Mouse (Mus musculus) forebrain, embryonic 11.5 days (tissue): Measurements from ENCODE around the gene Csk. TPM values are rescaled to one million over a fixed set of nuclear protein-coding genes. Genes with fewer than 3 reads are reported as not detected.

Experiments used
- ATAC-seq: fragments of 200-750 bp; cut with Nextera tagmentation; replicated peaks from 2 replicates; pipeline ENCODE4 v1.8.0; 2017; ENCODE audit warnings: moderate TSS enrichment; ENCODE audit not compliant: low FRiP score
- DNase-seq: peaks from one replicate; pipeline ENCODE4 v3.0.0-alpha.2; 2017; ENCODE audit warnings: low spot score
- H3K27ac ChIP-seq: fragments of 300-500 bp; sonication (generic); 2 replicates; pipeline ENCODE4 v1.5.1; 2014; ENCODE audit warnings: low read depth, low read length
- H3K27me3 ChIP-seq: fragments of 300-500 bp; sonication (generic); 2 replicates; pipeline ENCODE4 v1.6.1; 2014; ENCODE audit warnings: mild to moderate bottlenecking, low read length, mixed read lengths; ENCODE audit not compliant: control insufficient read depth, insufficient read depth
- H3K36me3 ChIP-seq: fragments of 300-500 bp; sonication (generic); 2 replicates; pipeline ENCODE4 v1.6.1; 2014; ENCODE audit warnings: mild to moderate bottlenecking, low read length, moderate library complexity, mixed read lengths; ENCODE audit not compliant: control insufficient read depth, insufficient read depth
- H3K4me1 ChIP-seq: fragments of 300-500 bp; sonication (generic); replicated peaks from 2 replicates; pipeline ENCODE4 v1.6.1; 2014; ENCODE audit warnings: low read length, mixed read lengths; ENCODE audit not compliant: control insufficient read depth, insufficient read depth
- H3K4me2 ChIP-seq: fragments of 300-500 bp; sonication (generic); 2 replicates; pipeline ENCODE4 v1.6.1; 2014; ENCODE audit warnings: low read depth, mild to moderate bottlenecking, low read length, moderate library complexity, mixed read lengths; ENCODE audit not compliant: severe bottlenecking
- H3K4me3 ChIP-seq: fragments of 300-500 bp; sonication (generic); 2 replicates; pipeline ENCODE4 v1.5.1; 2014; ENCODE audit warnings: low read depth, low read length
- H3K9ac ChIP-seq: fragments of 300-500 bp; sonication (generic); 2 replicates; pipeline ENCODE4 v1.6.1; 2014; ENCODE audit warnings: low read length
- H3K9me3 ChIP-seq: fragments of 300-500 bp; sonication (generic); 2 replicates; pipeline ENCODE4 v1.6.1; 2016; ENCODE audit warnings: low read length, mixed read lengths; ENCODE audit not compliant: control insufficient read depth
- WGBS: fragments of 180-500 bp; shearing (Covaris S2); extraction: QIAGEN DNeasy Blood & Tissue Kit; methylation state at CpG from one replicate; pipeline ENCODE4 v1.1.7; 2014; 5-methylcytosine and 5-hydroxymethylcytosine counted together
- polyA plus RNA-seq: library from polyadenylated mRNA; unstranded; fragments of >200 nt; fragmentation: Nextera tagmentation; extraction: Ambion mirVana; gene quantifications from 2 replicates; pipeline ENCODE4 v1.2.1, GENCODE M21; 2014

Gene Csk
- polyA plus RNA-seq, 1 experiment from 2014 or later = 32.9 TPM

GRCm38 (mm10) chr9:57610359-57610826 lies 43.0 kb downstream of the Csk start:
- ATAC-seq = no peak
- H3K27ac ChIP-seq = no peak overlapping the region
- DNase-seq = no peak

GRCm38 (mm10) chr9:57609803-57610202 lies 43.6 kb downstream of the Csk start:
- Histone ChIP-seq H3K27me3 (peaks cover 4% of the 10 kb centered on the region), H3K4me1 (peaks cover 8% of the 10 kb centered on the region; the same call in 1 of the 2 replicates), H3K4me2 (no peak overlapping the region), H3K9me3 (no peaks in the 10 kb centered on the region), H3K4me3 (no peak overlapping the region), H3K36me3 (no peaks in the 10 kb centered on the region), H3K9ac (no peak overlapping the region), H3K27ac (no peak overlapping the region)
- no peak for ATAC-seq
- 75% methylated on average over 3 of the region's 3 CpGs for WGBS
- no peak for DNase-seq

More at GRCm38 (mm10) chr9:57610359-57610826, 43.0 kb downstream of the Csk start:
- H3K9me3 ChIP-seq = no peaks in the 10 kb centered on the region
- H3K36me3 ChIP-seq = no peaks in the 10 kb centered on the region
- no peak overlapping the region for H3K4me2 ChIP-seq
- no peak overlapping the region for H3K4me3 ChIP-seq
- H3K27me3 ChIP-seq = peaks cover 4% of the 10 kb centered on the region
- no peak overlapping the region for H3K9ac ChIP-seq
- 48% methylated on average over 3 of the region's 3 CpGs for WGBS
- peaks cover 8% of the 10 kb centered on the region; the same call in 1 of the 2 replicates for H3K4me1 ChIP-seq

- Histone ChIP-seq H3K27ac (no peak within 1 kb of the TSS), H3K9ac (no peak within 1 kb of the TSS), H3K27me3 (peaks cover 4% of the 10 kb centered on the region), H3K36me3 (no peaks in the 10 kb centered on the region), H3K4me2 (peak within 1 kb of the TSS; percentile 22; the same call in 1 of the 2 replicates), H3K4me3 (no peak within 1 kb of the TSS), H3K4me1 (peaks cover 8% of the 10 kb centered on the region; the same call in 1 of the 2 replicates), H3K9me3 (no peaks in the 10 kb centered on the region)
- DNase-seq = peak; percentile 85
- no peak; the same call in 1 of the 2 replicates for ATAC-seq
- whole genome bisulfite sequencing = 5% methylated on average over 24 of the region's 24 CpGs
Observed at GRCm38 (mm10) chr9:57606139-57606851, 47.1 kb downstream of the Csk start, which contains the start of gene Cplx3. Gene Cplx3 (minus strand): TSS chr9:57606281.

GRCm38 (mm10) chr9:57605503-57605902 lies 47.9 kb downstream of the Csk start:
- H3K9ac ChIP-seq = no peak overlapping the region
- no peak overlapping the region for H3K4me3 ChIP-seq
- DNase-seq = no peak
- H3K4me1 ChIP-seq = peaks cover 13% of the 10 kb centered on the region; the same call in 1 of the 2 replicates
- 10% methylated on average over 9 of the region's 9 CpGs for WGBS
- H3K27ac ChIP-seq = no peak overlapping the region
- no peaks in the 10 kb centered on the region for H3K36me3 ChIP-seq
- H3K27me3 ChIP-seq = peaks cover 4% of the 10 kb centered on the region
- H3K9me3 ChIP-seq = no peaks in the 10 kb centered on the region
- H3K4me2 ChIP-seq = no peak overlapping the region
- no peak for ATAC-seq

GRCm38 (mm10) chr9:57604875-57605274 lies 48.6 kb downstream of the Csk start:
- no peaks in the 10 kb centered on the region for H3K9me3 ChIP-seq
- H3K4me2 ChIP-seq = no peak overlapping the region
- 70% methylated on average over 4 of the region's 4 CpGs for WGBS
- ATAC-seq (no peak), DNase-seq (no peak)
- H3K9ac ChIP-seq = no peak overlapping the region
- H3K27ac ChIP-seq = no peak overlapping the region
- no peak overlapping the region for H3K4me3 ChIP-seq
- peaks cover 17% of the 10 kb centered on the region; the same call in 1 of the 2 replicates for H3K4me1 ChIP-seq
- peaks cover 4% of the 10 kb centered on the region for H3K27me3 ChIP-seq
- H3K36me3 ChIP-seq = no peaks in the 10 kb centered on the region

GRCm38 (mm10) chr9:57602098-57602497 lies 51.3 kb downstream of the Csk start:
- Histone ChIP-seq H3K9ac (no peak overlapping the region), H3K4me1 (peaks cover 22% of the 10 kb centered on the region), H3K9me3 (no peaks in the 10 kb centered on the region), H3K4me3 (no peak overlapping the region), H3K27me3 (peaks cover 4% of the 10 kb centered on the region), H3K4me2 (no peak overlapping the region), H3K27ac (no peak overlapping the region), H3K36me3 (no peaks in the 10 kb centered on the region)
- no peak for DNase-seq
- ATAC-seq = no peak
- WGBS = 71% methylated on average over 8 of the region's 8 CpGs

- 78% methylated on average over 2 of the region's 2 CpGs for WGBS
- DNase-seq = no peak
Observed at GRCm38 (mm10) chr9:57601353-57601706, 52.1 kb downstream of the Csk start.

GRCm38 (mm10) chr9:57600620-57601352 lies 52.6 kb downstream of the Csk start:
- ATAC-seq = peak; percentile 63; the same call in 1 of the 2 replicates
- Histone ChIP-seq H3K27ac (no peak overlapping the region), H3K9me3 (no peaks in the 10 kb centered on the region), H3K4me2 (no peak overlapping the region), H3K4me1 (peaks cover 14% of the 10 kb centered on the region), H3K27me3 (no peaks in the 10 kb centered on the region), H3K36me3 (no peaks in the 10 kb centered on the region), H3K9ac (no peak overlapping the region; the same call in 1 of the 2 replicates), H3K4me3 (no peak overlapping the region)
- peak; percentile 68 for DNase-seq
- 11% methylated on average over 3 of the region's 3 CpGs for WGBS

More at GRCm38 (mm10) chr9:57601353-57601706, 52.1 kb downstream of the Csk start:
- Histone ChIP-seq H3K27me3 (peaks cover 4% of the 10 kb centered on the region), H3K4me1 (peaks cover 20% of the 10 kb centered on the region), H3K9me3 (no peaks in the 10 kb centered on the region), H3K4me3 (no peak overlapping the region), H3K36me3 (no peaks in the 10 kb centered on the region), H3K9ac (no peak overlapping the region), H3K27ac (no peak overlapping the region), H3K4me2 (no peak overlapping the region)
- ATAC-seq = no peak
